Mouse (Mus musculus): Measurements from ENCODE around the gene Kdm4d. TPM values are rescaled to one million over a fixed set of nuclear protein-coding genes. Genes with fewer than 3 reads are reported as not detected.

The Kdm4d gene
- not detected for polyA plus RNA-seq (2015; fragmentation: Illumina TruSeq; extraction: RNeasy Lipid Tissue Mini Kit (QIAGEN cat#74804); ENCODE audit: insufficient read depth, low read depth, low replicate concordance)

GRCm38 (mm10) chr9:14500023-14500915 lies at the start of gene Kdm4d, which contains the start of gene Cwc15:
TSS of gene Kdm4d (minus strand) at chr9:14500482.
TSS of gene Cwc15 (plus strand) at chr9:14500617.

Other genes starting within 250 kb of the Kdm4d start
- 3.0 TPM for gene Sesn3, start 225.4 kb downstream of the Kdm4d start, polyA plus RNA-seq (2015; fragmentation: Illumina TruSeq; extraction: RNeasy Lipid Tissue Mini Kit (QIAGEN cat#74804); ENCODE audit: insufficient read depth, low read depth, low replicate concordance)
- 6.4 TPM for gene Endod1, start 119.0 kb downstream of the Kdm4d start, polyA plus RNA-seq (2015; fragmentation: Illumina TruSeq; extraction: RNeasy Lipid Tissue Mini Kit (QIAGEN cat#74804); ENCODE audit: insufficient read depth, low read depth, low replicate concordance)
- 41.1 TPM for gene Cwc15, start 135 bp upstream of the Kdm4d start, polyA plus RNA-seq (2015; fragmentation: Illumina TruSeq; extraction: RNeasy Lipid Tissue Mini Kit (QIAGEN cat#74804); ENCODE audit: insufficient read depth, low read depth, low replicate concordance)
- 10.3 TPM for gene Amotl1, start 144.6 kb upstream of the Kdm4d start, polyA plus RNA-seq (2015; fragmentation: Illumina TruSeq; extraction: RNeasy Lipid Tissue Mini Kit (QIAGEN cat#74804); ENCODE audit: insufficient read depth, low read depth, low replicate concordance)
- not detected for gene Piwil4, start 240.3 kb upstream of the Kdm4d start, polyA plus RNA-seq (2015; fragmentation: Illumina TruSeq; extraction: RNeasy Lipid Tissue Mini Kit (QIAGEN cat#74804); ENCODE audit: insufficient read depth, low read depth, low replicate concordance)

All from pancreas, adult 10 weeks (tissue).